Mouse (Mus musculus): Measurements from ENCODE around the gene Brd1.
"Not testable (repeated sequence)": the region's sequence is repeated elsewhere in the genome, so short reads cannot be mapped to it uniquely, and the experiment has no call there.

Gene Brd1

DNA sequence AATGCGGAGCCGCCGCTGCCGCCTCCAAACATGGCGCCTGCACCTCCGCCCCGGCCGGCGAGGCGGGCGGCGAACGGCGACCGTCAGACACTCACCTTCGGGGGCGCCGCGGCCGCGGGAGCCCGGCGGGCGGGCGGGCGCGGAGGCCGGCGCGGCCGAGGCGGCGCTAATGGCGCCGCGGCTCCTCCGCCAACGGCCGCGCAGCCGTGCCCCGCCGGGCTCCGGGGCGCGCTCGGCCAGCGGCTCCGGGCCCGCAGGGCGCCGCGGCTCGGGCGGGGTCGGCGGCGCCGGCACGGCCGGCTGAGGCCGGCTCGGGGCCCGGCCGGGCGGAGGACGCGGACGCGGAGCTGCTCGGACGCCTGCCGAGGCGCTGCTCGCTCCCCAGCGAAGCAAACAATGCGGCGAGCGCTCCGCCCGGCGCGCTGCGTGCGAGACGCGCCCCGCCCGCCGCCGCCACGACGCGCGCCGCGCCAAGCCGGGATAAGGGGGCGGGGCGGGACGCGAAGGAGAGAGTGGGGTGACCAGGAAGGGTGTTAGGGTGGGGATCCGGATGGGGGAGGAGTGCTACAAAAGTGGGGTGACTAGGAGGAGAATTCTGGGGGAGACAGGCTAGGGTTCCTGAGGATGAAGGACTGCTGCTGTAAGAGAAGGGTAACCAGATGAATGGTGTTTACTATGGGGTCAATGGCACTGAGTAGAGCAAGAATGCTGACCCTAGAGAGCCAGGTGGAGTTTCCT, at the start of gene Brd1:
Gene Brd1, minus strand, starts transcription at position 400 of the 738 bp plus-strand sequence.
- peak; percentile 80 for DNase-seq

DNA sequence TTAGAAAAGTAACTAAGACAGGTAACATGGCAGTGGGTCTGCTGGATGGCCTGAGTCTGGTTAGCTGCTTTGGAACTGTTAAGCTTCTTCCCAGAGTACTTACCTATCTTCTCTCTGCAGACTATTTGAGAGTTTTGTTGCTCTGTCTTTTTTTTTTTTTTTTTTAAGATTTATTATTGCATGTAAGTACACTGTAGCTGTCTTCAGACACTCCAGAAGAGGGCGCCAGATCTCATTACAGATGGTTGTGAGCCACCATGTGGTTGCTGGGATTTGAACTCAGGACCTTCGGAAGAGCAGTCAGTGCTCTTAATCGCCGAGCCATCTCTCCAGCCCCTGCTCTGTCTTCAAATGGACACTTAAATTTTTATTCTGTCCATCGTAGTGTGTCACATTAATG, 40.6 kb upstream of the Brd1 start:
- DNase-seq = not testable (repeated sequence)

DNA sequence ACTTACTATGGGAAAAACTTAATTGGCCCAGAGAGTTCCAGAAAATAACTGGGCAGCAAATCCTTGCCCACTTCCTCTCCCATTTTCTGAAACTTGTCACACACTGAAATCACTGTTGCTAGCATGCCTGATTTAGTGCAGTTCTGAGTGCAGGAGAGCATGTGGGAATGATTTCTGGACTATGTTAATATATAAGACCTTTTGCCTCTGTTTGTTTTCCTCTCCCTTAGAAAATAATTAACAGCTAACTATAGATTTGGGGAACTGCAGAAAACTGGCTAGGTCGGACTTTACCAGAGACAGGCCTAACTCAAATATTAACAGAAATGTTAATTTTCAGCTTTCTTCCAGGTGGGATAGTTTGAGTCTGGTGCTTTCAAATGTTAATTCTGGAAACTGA, 34.5 kb upstream of the Brd1 start:
- no peak for DNase-seq

DNA sequence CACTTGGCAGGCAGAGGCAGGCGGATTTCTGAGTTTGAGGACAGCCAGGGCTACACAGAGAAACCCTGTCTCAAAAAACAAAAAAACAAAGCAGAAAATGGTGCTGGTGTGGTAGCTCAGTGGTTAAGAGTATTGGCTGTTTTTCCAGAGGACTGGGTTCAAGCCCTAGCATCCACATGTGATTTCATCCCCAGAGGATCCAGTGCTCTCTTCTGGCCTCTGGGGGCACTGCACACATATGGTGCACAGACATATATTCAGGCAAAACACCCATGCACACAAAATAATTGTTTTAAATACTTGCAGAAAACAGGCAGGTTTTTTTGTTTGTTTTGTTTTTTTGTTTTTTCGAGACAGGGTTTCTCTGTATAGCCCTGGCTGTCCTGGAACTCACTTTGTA, 32.1 kb upstream of the Brd1 start:
- not testable (repeated sequence) for DNase-seq

DNA sequence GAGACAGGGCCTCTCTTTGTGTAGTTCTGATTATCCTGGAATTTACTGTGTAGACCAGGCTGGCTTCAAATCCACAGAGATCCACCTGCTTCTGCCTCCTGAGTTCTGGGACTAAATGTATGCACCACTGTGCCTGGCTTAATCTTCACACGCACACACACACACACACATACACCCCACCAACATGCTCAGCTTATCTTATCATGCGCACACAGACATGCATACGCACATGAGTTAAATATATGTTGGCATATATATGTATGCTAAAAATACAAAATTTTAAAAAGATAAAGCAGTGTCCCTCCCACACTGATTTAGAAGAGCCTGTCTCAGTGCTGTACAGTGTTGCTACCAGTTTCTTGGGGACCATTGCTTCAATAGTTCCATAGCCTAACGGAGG, 27.5 kb upstream of the Brd1 start:
- no peak for DNase-seq

DNA sequence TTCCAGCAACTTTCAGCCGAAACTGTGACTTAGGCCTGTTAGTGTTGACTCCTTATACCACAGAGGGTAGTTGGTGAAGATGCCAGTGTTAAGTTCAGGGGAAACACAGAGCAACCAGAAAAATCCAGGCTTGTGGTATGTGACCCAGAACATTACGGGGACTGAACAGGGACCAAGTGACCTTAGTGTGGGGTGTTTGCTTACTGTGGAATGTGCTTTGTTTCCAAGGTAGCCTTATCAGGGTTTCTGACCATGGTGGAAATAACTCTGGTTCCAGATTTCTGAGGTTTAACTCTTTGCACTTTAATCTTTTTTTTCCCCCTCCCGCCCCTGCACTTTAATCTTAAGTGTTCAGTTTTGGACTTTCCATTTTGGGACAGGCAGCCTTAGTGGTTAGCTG, 24.0 kb upstream of the Brd1 start:
- DNase-seq = no peak

DNA sequence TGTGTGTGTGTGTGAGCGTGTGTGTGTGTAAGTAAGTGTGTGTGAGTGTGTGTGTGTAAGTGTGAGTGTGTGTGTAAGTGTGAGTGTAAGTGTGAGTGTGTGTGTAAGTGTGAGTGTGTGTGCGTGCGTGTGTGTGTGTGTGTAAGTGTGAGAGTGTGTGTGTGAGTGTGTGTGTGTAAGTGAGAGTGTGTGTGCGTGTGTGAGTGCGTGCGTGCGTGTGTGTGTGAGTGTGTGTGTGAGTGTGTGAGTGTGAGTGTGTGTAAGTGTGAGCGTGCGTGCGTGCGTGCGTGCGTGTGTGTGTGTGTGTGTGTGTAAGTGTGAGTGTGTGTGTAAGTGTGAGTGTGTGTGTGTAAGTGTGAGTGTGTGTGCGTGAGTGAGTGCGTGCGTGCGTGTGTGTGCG, 21.7 kb upstream of the Brd1 start:
- DNase-seq = no peak

DNA sequence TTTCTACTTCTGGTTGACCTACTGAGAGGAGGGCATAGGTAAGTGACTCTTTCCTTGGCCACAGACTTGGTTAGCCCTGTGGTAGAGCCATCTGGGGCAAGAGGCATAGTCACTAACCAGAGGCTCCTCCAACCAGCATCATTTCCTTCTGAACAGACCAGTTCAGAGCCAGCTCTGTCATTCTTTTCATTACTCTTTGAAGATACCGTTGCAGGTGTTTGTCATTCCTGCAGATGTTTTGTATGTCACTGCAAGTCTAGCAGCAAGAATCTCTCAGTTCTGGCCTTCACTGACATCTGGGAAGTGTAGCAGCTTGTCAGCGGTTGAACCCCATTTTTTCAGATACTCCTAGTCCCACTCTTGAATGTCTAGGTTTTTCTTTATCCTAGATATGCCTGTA, 20.9 kb upstream of the Brd1 start:
- no peak for DNase-seq

DNA sequence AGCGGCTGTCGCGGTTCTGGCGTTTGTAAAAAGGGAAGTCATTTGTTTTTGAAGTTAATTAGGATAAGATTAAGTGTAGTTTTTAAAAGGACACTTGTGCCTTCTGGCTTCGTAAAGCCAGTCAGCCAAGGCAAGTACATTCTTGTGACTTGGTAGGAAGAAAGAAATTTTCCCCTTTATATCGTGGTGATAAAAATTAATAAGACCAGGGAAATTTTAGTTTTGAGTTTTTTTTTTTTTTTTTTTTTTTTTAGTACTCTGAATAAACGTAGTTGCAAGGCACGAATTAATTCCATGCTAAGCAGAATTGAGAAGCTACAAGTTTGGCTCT, 18.3 kb upstream of the Brd1 start:
- no peak for DNase-seq

DNA sequence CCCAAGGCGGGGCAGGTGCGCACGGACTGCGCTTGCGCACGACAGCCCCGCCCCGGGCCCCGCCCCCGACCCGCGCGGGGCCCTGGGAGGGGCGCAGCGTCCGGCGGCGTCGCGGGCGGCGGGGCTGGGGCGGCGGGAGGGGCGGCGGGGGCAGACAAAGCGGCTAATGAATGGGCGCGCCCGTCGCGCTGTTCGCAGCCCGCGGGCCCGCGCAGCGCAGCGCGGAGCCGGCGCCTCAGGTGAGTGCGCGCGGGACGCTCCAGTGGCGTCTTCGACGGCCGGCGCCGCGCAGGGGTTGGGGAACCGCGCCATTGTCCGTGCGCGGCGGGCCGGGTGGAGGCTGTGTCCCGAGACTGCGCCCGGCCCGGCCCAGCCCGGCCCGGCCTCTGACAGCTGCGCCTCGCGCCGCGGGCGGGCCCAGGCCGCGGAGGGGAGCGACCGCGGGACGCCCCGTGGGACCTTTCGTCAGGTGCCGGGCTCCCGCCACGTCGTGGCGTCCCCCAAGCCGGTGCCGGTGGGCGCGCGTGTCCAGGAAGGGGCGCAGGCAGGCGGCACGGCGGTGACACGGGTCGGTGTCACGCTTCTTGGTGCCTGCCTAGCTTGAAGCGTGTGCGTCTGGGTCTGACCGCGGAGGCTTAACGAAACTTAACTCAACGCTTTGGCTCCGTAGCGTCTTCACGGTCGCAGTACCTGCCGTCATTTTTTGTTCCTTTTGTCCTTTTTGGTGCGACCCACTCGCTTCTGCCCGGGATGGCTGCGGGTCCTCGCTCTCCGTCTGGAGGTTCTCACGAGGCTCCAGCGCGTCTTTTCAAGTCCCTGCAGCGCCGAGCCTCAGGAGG, 17.8 kb upstream of the Brd1 start, which contains the start of gene Zbed4:
Gene Zbed4, plus strand, starts transcription at position 97 of the 839 bp plus-strand sequence.
- no peak for DNase-seq

DNA sequence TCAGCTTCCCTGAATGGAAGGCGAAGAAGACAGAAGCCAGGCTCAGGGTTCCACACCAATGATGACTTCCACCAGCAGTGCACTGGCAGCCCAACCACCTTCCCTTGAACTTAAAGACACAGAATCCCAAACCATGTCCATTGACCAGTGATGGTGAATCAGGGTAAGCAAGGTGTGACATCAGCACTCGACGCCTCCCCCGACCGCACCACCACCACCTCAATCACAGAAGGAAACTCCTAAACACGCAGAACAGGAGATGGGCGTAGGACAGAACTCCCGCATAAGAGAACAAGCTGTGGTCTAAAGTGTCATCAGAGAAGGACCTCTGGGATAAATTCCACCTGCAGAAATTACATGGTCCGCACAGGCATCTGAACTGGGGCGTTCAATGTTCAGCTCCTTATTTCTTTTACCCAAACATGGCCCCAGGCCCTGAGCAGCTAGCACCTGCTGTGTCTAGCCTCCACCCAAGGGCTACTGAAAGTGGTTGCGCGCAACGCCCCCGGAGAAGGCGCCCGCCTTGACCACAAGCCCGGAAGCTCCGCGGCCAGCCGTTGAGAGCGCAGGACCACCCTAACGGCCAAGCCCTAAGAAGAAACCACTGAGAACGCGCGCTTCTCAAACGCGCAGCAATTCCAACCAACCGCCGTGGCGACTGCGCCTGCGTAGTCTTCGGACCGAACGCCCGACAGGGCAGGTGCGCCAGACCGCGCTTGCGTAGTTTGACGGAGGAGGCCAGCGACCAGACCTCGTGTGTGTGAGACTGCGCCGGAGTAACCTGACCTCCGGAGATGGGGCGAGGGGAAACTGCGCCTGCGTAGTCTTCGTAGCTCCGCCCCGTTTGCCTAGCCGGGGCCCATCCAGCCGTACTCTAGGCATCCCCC, 16.9 kb upstream of the Brd1 start:
- peak; percentile 100 for DNase-seq

DNA sequence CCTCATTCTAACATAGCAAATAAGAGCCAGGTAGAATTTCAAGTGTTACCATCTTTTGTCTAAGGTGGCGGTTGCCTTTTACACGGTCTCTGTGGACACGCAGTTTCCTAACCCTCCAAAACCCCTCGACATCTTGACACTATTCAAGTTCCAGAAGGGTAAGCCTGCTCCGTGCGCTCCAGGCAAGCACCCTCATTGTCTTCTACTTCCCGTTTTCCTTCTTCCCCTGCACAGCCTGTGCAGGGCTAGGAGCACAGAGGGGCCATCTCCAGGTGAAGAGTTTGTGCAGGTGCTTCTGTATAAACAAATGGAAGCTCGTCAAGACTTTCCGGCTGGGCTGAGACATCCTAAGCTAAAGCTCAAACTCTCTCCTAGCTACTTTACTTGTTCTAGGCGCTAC, 16.0 kb upstream of the Brd1 start:
- no peak for DNase-seq

DNA sequence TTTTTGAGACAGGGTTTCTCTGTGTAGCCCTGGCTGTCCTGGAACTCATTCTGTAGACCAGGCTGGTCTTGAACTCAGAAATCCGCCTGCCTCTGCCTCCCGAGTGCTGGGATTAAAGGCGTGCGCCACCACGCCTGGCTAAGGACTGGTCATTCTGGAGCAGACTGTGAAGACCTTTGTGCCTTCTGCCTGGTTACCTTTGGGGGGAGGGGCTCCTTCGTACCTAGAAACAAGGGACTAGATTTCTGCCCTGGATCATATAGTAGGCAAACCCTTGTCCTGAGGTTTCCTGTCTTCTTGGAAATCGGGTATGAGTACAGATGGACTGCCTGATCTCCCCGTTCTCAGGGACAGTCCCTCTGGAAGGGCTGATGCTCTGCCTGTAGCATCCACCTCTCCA, 15.6 kb upstream of the Brd1 start:
- DNase-seq = not testable (repeated sequence)

DNA sequence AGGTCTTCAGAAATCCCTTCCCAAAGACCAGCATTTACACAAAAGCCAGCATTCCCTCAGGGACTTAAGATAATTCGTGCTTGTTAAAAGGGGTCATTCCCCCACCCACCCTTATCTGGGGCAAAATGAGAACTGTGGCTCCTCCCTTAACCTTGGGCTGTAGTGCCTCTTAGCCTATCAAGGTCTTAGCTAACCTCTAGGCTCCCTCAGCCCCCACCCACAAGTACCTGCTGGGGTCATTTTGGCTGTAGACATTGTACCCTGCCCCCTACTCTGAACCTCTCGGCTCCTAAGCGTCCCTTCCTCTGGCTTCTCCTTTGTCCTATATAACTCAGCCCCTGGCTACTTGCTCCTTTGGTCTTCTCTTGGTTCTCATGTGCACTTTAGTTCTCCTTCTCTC, 11.9 kb upstream of the Brd1 start:
- DNase-seq = no peak

DNA sequence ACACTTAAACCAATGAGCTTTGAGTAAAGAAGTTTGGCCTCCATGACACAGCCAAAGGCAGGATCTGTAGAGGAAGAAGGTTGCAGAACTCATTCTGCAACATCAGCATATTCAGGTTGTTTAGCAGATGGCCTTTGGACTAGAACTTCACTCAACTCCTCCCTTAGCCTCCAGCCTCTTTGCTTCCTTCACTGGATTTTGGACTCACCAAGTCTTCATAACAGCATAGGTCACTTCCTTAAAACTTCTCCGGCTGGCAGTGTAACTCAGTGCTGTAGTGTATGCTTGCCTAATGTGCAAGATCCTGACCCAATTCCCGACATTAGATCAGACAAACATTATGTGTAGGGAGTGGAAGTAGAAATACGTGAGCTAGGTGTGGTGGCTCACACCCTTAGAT, 11.3 kb upstream of the Brd1 start:
- no peak for DNase-seq

DNA sequence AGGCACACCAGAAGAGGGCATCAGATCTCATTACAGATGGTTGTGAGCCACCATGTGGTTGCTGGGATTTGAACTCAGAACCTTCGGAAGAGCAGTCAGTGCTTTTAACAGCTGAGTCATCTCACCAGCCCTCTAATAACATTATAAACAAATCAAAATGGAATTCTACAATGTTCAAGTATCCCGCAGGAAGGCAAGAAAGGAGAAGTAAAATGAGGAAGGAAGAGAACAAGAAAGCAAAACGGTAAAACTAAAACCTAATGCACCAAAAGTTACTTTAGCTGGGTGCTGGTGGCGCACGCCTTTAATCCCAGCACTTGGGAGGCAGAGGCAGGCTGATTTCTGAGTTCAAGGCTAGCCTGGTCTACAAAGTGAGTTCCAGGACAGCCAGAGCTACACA, 9.3 kb upstream of the Brd1 start:
- DNase-seq = not testable (repeated sequence)

DNA sequence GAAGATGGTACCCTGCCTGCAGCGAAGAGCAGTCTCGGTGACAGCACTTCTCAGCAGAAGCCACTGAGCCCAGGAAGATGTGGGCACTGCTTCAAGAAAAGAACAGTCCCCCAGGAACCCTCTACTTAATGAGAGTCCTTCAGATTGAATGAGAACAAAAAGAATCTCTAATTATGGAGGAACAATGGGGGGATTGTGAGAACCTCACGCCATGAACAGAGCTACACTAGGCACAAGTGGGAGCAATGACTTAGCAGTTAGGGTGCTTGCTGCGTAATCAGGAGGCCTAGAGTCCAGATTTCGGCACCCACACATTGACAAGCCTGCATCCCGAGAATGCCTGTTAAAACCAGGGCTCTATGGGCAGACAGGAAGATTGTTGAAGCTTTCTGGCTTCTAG, 7.3 kb upstream of the Brd1 start:
- no peak for DNase-seq

DNA sequence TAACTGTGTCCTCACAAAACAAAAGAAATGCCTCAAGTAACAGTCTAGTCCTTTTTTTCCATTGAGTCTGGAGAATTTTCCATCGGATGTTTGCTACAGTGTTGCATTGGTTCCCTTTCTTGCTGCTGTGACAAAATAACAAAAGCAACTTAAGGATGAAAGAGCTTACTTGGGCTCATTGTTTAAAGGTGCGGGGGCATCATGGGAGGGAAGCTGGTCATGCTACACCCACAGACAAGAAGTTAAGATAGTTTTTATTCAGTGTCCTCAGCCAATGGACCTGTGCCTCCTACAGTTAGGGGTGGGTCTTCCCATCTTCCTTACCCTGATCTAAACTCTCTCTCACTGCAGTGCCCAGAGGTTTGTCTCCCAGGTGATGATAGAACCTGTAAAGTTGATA, 4.4 kb upstream of the Brd1 start:
- DNase-seq = no peak

DNA sequence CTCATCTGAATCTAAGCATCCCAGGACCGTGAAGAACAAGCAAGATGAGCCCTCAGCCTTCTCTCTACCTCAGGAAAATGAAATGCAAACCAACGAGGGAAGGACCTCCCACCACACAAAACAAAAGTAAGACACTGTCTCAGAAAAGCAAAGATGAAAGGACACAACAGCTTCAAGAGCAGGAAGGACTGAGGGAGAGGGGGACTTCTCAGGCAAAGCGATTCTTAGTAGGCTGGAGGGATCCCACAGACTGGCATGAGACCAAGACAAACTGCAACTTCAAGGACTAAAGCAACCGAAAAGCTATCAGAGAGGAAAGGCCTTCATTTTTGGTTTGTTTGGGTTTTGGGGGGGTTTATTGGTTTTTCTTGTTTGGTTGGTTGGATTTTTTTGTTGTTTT, 2.1 kb upstream of the Brd1 start:
- DNase-seq = no peak

DNA sequence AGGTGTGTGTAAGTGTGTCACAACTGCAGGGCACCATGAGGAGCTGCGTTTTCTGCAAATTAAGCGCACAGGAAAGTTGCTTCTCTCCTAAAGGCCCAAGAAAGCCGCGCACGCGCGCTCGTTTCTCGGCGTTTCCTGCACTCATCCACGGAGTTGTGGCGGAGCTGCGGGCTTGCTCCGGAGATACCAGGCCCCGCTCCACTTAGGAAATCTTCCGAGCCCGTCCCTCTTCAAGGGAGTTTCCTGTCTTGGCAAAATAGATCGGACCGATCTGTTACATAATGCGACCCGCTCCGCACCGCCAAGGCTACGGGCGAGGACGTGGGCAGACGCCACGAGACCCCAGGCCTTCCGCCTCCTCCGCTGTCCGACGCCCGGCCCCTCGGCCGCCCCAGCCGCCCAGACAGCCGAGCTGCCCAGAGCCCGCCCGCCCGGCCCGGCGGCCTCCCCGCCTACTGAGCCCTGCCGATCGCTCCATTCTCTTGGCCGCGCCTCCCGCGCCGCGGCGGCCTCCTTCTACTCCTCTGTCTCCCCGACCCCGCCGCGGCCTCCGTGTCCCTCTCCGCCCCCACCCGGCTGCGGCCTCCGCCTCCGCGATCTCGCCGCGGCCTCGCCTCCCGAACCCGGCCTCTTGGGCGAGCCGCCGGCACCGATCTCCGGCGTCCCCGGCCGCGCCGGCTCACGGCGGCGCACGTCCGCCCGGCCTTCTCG, 837 bp downstream of the Brd1 start:
- peak; percentile 44 for DNase-seq

DNA sequence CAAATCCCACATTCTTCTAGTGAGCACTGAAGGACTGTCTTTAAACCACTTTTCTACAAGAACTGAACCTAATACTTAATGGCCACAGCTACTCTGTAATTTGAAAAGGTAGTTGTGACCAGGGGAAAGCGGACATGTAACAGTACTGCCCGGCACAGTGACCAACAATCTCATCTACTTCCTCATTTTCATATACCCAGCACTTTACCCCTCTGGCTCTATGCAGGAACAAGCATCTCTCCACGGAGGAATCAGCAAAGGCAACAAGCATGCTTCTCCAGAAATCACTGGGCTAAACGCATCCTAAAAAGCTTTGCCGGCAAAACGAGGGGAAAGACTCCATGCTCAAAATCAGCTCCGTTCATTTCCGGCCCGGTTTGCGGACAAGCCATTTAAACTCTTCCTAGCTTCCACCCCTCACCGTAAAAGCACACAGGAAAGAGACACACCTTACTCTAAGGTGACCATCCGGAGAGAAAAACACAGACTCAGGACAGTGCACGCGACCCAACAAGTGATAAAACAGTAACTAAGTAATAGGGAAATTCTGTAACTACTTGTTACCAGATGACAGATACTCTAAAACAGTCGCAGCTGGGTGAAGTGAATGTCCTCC, 1.5 kb downstream of the Brd1 start:
- no peak for DNase-seq

DNA sequence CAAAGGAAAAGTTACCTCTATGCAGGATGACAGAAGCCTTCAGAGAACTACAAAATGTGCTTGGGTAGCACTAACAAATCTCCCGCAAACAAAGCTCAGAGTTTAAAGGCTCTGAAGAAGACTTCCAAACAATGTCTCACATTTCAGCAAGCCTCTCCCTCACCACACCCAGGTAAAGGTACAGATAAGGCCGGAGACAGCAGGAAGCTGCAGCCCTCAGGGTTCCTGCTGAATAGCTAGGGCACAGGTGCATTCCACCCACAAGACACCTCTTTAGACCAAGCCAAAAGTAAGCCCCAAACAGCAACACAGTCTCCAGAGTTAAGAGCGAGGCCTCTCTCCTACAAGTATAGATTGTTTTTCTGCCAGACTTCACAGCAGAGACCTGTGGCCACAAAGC, 3.3 kb downstream of the Brd1 start:
- no peak for DNase-seq

Data from cerebellum, adult 11 months (tissue).